Mouse (Mus musculus) thymus, postnatal 25 days (tissue): ENCODE measurements around the gene Ostf1.

Experiments used
- DNase-seq: peaks from one replicate; pipeline ENCODE4 v3.0.0; 2022

Gene Ostf1

DNA sequence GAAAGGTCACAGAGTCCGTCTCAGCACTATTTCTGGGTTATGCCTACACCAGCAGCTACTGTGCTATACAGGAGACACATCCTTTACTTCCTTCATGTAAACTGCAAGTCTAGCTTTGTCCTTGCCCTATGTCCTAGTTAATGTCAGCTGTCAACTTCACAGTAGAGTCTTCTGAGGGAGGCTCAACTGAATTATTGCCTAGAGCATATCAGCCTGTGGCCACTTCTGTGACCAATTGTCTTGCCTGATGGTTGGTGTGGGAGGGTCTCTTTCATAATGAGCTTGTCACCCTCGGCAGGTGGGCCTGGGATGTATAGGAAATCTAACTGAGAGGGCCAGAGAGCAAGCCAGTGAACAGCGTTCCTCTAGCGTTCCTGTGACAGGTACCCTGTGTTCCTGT is 11.8 kb upstream of the Ostf1 start:
- DNase-seq, result no peak

DNA sequence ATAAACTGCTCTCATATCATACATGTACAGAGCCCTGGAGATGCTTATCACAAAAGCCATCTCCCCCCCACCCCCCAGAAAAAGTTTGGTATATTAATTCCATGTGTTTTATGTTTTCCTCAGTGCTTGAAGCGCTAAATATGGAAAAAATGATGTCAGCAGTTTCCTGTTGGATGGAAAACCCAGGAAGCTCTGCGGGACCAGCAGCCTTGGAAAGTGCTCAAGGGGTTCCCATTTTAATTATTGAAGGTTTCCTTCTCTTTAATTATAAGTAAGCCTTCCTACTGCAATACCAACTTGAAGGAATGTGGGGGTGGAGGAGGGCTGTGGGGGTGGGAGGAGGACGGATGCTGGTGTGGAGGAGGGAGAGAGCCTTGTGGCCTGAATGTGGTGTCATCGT is 9.4 kb upstream of the Ostf1 start:
- DNase-seq, result no peak

DNA sequence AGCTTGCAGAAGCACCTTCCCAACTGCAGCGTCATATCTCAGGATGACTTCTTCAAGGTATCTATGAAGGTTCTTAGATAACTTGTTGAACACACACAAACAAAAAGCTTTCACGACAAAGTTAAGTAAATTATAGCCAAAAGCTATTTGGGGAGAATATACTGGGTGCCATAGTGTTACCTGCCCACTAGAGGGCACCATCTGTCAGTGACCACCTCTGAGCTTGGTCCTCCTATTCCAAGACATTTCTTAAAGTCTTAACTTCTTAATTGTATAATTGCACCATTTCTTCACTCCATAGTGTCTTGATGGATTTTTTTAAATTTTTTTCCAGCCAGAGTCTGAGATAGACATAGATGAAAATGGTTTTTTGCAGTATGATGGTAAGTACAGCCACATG is 7.9 kb upstream of the Ostf1 start:
- DNase-seq, result no peak

DNA sequence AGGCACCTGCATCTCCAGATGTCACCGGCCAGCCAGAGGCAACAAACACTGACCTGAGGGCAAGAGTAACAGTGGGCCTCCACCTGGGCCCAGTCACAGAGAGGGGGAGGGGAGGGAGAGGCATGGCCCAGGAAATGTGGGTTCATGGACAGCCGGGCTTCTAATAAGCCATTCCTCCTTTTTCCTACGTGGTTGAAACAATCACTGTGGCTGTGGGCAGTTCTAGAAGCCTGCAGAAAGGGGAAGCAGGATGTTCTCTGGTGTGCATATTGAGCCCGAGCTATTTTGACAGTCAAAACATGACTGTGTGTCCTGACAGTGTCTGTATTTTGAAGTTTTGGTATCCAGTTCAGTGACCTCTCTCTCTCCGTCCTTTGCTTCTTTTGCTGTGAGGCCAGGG is 7.3 kb upstream of the Ostf1 start:
- peak; percentile 44 for DNase-seq

DNA sequence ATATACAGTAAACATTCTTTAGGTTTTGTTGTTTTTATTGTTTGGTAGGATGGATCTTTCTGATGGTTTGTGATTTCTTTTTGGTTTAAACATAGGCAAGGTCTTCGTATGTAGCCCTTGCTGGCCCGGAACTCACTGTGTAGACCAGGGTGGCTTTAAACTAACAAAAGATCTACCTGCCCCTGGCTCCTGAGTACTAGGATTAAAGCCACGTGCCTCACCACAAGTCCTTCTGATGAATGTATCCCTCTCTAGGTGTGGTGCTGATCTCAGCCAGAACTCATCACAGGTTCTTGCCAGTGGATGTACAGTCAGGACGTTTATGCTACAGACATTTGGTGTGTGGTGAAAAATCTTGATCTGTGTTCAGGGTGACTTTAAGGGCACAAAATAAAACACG is 6.3 kb upstream of the Ostf1 start:
- no peak for DNase-seq

DNA sequence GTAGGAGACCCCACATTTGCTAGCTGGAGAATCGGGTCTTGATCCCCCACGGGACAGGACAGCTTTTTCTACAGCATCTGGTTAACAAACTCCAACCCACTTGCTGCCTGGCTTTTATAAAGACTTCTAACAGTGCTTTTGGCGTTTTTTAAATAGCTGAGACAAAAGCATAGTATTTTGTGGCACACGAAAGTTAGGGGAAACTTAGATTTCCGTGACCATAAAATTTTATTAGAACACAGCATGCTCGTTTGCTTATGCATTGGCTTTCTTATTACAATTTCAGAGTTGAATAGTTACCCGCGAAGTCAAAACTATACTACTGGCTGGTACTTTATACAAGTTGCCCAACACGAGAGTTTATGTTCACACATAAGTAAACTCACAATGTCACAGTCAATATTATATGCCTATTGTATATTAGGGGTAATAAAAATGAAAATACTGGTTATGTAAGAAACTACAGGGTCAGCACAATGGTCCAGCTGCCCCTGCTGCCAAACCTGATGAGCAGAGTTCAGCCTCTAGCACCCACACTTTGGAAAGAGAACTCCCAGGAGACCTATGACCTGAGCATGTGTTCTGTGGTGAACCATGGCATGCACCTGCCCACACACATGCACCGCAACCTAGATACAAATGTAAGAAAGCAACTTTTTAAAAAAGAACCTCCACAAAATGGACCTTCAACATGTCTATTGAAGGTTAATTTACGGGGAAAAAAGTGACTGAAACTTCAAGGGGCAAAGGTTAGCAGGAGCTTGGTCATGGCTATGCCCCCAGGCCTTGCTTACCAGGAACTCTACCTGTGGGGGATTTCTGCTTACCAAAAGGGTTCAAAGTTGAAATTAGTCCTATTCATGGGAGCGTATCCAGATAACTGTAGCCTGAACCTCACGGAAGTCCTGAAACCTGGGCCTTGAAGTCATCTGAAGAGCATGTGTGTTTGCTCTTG is 885 bp upstream of the Ostf1 start:
- no peak for DNase-seq

DNA sequence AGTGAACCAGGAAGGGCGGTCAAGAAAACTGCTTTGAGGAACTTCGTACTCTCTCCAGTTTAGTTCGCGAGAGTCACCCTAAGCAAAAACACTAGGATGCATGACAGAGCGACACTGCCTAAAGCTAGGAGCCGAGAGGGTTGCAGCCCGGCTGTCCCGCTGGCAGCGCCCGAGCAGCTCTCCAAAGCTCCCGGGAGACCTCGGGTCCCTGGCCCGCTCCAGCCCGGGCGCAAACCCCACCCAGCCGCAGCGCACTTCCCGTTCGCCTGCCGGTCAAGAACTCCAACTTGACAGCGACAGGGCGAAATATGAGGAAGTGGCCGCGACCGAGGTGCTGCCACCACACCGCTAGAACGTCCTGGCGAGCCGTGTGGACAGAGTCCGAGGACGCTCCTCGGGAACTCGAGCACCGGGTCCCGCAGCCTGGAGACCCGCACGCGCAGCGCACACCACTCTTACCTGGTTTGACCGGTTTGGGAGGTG is 421 bp downstream of the Ostf1 start:
- DNase-seq, result peak; percentile 58

DNA sequence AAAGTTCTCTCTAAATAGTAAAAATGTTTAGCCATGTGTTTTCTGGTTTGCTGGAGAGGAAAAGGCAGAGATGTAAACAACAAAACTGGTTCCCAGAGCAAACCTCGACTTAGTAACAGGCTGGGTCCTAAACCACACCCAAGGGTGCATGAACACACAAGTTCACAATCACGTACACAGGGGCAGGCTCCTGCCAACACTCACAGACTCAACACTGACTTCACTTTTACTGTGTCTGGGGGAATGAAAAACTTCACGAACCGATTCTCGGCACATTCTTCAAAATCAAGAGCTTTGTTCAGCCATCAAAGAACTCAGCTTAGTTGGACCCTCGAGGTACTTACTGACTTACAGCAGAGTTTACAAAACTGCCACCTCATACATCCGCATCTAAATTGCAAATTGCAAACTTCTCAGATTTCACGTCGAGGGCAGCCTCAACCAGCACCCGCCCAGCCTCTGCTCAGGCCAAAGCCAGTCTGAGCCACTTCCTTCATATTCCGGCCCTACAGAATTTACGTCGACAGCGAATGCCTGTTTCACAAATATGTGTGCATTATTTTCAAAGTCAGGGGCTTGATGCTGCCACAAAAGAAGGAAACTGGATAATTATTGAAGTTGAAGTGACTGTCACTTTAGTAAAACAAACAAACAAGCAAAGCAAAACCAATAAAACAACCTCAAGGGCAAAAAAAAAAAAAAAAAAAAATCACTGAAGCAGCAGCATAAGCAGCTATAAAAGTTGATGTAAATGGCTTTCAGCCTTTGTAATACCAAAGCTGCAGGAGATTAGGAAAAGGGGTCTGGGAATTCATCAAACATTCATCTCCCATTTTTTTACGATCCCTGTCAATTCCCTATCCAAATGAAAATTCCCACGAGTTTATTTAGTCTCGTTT is 1.2 kb downstream of the Ostf1 start:
- DNase-seq, result no peak

DNA sequence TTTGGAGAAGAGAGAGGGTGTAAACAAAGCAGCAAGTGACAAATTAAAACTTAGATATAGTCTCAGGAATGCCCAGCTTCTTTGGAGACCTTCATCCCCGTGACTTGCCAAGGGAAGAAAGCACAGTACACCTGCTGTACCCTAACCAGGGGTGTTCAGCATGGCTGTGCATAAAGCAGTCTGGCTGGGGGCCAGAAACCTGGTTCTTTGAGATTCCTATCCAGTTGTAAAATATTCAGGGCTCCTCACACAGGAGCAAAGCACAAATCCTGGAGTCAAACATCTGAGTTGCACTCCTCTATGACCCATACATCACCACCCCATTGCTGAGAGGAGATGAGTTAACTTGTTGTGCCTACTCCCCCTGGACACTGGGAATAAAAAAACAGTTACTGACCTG is 2.0 kb downstream of the Ostf1 start:
- DNase-seq, result no peak

DNA sequence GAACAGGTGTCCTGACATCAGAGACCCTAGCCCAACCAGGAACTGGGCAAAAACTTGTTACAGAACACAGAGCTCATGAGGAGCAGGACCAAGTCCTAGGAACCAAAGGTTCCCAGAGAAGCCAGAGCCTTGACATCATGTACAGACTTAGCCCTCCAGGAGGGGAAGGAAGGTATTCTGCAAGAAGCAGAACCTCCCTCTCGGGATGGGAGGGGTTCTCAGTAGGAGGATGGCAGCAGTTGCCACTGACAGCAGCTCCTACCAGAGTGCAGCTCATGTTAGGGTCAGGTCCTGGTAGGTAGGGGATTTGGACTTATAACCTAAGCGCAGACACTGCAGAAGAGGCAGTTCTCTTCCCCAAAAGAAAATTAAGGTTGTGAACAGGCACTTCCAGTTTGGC is 7.7 kb downstream of the Ostf1 start:
- DNase-seq, result no peak

DNA sequence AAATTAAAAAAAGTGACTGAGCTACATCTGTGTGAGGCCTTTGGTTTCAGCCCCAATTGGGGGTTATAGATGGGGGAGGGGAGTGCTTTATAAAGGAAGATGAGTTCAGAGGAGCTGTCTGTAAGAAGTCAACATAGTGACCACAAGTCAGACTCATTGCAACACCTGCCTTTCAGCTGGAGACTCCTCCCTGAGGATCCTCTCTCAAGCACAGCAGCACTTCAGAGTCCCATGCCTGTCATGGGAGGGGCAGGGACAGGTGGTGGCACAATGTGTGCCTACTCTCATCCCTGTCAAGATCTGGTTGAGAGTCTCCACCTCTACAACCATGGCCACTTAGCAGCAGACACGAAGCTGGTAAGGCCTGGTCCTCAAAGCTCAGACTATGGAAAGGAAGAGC is 11.9 kb downstream of the Ostf1 start:
- peak; percentile 41 for DNase-seq

DNA sequence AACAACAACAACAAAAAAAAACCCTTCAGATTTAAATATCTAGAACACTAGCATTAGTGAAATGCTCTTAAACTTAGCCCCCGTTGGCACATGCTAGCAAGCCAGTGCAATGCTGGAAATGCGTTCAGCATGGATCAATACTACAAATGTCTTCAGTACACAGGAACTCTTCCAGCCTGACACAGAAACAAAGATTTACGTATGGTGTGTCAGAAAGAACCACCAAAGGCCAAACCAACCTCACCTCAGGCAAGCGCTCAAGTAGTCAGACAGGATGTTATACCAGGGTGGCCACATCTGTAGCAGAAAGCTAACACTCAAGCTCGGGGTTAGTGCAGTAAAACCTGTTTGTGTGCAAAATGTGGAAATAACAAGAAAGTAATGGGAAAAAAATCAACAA is 12.6 kb downstream of the Ostf1 start:
- DNase-seq, result peak; percentile 49

DNA sequence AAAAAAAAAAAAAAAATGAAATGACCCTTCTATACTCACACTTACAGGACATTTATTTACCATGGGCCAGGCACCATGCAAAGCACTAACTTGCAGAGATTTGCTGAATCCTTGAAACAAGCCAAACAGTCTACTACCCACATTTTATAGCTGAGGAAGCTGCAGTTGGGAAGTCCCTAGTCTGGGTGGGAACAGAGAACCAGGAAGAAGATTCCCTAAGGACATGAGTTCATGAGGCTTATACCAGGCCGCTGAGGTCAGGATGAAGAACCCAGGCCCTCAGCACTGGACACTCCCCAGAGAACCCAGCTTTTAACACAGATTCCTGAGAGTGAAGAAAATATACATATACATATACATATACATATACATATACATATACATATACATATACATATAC is 14.1 kb downstream of the Ostf1 start:
- no peak for DNase-seq

DNA sequence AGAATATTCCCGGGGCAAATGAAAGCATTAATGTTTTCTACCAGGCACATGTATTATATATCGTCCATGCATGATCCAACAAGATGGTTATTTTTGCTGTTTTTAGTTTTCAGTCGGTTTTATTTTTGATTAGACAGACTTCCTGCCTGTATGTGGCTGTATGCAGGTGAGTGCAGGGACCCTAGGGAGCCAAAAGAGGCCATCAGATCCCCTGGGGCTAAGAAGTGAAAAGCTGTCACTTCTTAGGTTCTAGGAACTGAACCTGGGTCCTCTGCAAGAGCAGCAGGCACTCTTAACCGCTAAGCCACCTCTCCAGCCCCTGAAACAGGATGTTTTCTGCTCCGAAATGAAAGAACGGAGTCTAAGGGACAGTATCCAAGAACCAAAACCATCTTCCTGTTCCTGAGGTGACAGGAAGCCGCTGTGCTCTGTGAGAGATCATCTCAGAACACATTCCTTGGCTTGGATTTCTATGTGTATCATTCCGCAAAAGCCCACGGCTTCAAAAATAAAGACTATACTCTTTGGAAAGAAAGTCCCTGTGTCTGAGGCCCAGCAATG is 15.9 kb downstream of the Ostf1 start:
- DNase-seq, result no peak

DNA sequence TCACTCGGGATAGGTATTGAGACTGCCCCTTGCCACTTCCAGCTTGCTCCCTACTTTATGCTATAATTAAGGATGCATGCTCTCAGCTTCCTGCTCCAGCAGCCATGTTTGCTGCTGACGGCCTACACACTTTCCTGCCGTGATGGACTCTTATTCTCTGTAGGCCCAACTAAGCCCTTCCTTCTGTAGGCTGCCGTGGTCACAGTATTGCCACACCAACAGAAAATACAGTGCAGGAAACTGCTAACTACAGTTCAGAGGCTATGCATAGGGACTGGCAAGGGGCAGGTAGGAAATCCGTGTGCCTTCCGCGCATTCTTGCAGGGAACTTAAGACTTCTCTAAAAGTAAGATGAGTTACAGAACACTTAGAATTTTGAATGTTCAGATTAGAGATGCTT is 17.3 kb downstream of the Ostf1 start:
- DNase-seq, result no peak

DNA sequence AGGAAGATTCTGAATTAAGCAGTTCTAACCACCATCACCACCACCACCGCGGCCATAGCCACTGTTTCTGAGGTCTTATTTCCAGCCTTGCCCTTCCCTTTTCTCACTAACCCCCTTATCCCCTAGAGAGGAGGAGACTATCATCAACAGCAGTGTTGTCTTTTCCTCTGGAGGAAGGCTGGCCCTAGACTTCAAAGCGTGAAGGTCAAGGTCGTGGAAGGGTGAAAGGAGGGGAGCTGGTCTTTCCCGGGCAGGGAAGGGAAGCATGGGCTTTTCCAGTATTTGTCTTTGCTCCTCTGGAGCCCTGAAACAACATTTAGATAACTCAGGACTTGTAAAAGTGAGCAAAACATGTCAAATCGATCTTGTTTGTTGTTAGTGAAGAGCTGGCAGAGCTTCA is 22.6 kb downstream of the Ostf1 start:
- DNase-seq, result no peak

DNA sequence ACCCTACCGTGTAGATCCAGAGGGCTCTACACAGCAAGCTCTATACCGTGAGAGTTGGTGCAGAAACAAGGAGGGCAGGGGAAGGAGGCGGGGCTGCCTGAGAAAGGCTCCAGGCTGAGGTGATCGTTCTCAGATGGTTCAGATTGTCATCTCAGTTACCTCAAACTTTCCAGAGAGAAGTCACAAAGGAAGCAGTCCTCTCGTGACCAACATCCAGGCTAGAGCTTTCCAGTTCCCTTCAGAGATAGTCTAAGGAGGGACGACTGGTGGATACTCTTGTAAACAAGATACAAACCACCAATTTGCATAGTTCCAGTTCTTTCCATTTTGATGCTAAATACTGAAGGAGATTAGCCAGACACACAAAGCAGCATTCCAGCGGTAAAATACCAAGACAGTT is 23.7 kb downstream of the Ostf1 start:
- no peak for DNase-seq

DNA sequence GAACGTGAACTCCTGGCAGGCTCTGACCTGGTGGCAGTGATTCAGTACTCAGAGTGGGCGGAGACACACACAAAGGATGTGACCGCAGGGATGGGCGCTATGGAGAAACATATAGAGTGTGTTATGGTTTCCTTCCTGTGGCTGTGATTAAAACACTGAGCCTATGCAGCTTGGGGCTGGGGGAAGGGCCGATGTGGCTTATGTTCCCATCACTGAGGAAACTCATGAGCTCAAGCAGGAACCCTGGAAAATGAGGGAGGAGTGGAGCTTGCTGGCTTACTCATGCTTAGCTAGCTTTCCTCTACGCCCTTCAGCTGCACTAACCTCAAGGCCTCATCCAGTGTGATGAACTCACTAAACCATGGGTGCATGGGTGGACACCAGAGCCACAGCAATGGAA is 28.6 kb downstream of the Ostf1 start:
- DNase-seq, result no peak

DNA sequence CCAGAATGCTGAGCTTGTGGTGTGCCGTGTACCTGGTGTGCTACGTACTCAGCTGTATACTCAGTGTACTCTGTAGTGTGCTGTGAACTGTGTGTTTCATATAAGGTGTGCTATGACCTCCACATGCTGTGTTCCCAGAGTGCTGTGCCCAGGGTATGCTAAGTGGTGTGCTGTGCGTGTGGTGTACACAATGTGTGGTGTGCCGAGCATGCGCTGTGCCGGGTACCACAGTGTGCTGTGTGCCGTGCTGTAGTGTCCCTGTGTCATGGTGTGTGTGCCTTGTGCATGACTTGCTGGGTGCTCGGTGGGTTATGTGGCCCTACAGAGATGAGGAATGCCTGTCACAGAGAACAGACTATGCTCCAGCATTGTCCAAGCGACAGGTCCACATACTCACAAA is 31.0 kb downstream of the Ostf1 start:
- no peak for DNase-seq

DNA sequence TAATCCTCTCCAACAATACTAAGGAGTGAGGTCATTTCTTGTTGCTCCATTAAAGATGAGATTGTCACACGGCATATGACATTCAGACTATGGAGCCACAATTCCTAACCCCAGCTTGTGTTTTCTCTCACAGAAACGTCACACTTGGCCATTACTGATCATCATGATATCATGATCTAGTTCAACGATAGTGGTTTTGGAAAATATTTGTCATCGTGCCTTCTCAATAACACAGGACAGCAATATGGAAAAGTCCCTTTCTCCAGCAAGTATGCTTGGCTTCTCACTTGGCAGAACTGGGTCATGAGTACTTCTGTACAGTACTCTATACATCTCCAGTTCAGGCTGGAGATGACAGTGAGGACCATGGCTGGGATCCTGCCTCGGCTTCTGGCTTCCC is 32.0 kb downstream of the Ostf1 start:
- no peak for DNase-seq

DNA sequence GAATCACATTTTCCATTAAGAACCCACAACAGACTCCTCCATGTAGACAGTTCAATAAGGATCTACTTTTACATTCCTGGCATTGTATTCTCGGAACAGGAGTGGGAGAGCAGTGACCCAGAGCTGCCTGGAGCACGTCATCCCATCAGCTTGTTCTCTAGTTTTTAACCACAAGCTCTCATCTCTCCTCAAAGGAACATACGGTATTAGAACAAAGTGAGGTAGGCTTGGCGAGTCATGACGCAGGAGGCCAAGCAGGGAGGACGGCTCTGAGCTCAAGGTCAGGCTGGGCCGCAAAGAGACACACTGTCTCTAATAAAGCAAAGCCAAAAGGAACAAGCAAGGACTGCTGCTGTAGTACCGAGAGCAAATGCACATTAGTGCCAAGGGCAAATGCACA is 32.6 kb downstream of the Ostf1 start:
- no peak for DNase-seq

DNA sequence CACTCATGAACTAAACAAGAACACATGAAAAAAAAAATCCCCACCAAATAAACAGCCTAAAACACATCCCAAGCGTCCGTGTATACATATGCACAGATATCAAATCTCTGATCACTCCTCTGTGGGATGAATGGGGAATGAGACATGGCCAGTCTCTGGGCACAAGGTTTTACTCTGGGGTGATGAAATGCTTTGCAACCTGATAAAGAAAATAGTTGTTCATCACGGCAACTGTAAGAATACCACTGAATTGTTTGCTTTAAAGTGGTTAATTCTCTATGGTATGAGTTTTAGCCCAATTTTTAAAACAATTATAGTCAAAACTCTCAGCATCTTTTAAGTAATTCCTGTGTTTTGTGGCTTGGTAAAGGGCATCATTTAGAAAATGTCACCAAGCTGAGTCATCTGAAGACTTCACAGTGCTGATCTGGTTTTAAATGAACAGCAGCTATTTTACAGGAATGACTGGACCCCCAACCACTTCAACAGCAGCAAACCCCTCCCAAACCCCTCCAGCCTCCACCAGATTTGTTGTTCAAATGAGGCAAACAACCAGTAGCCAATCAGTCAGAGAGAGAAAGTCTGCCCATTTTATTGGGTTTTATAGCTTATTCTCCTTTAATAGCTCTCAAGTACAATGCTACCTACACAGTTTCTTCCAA is 33.2 kb downstream of the Ostf1 start:
- no peak for DNase-seq

DNA sequence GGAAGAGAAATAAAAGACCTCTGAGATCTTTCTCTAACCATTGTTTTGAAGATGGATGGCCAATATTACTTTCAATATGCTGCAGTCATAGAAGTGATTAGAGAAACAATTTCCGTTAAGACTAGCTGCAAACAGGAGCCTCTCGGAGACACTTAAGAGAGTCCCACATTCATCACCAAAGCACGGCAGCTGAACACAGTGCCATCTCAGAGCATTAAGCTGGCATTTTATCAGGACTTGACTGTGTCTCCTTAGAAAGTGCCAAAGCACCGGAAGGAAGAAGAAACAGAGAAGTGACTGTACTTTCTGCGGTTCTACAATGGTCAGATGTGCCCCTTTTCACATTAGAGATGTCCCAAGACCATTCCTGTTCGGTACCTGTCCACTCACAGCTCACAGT is 33.9 kb downstream of the Ostf1 start:
- DNase-seq, result no peak
